Mouse (Mus musculus) fibroblast of lung, adult 2 months (primary cell): ENCODE data around the gene Cyp3a16.
"Not testable (repeated sequence)": the region's sequence is repeated elsewhere in the genome, so short reads cannot be mapped to it uniquely, and the experiment has no call there.

ENCODE experiments used
- DNase-seq: peaks from one replicate; pipeline ENCODE4 v3.0.0-alpha.2; 2011; ENCODE audit warnings: low read depth

The Cyp3a16 gene

GRCm38 (mm10) chr5:145469623-145470022, at the start of gene Cyp3a16:
Cyp3a16 (minus strand) TSS chr5:145469723.
- DNase-seq: not testable (repeated sequence)

- no peak for DNase-seq
Observed at GRCm38 (mm10) chr5:145490300-145490699, 20.8 kb upstream of the Cyp3a16 start.

- no peak for DNase-seq
Observed at GRCm38 (mm10) chr5:145464304-145465088, 5.0 kb downstream of the Cyp3a16 start.

- no peak for DNase-seq
Observed at GRCm38 (mm10) chr5:145462321-145462720, 7.2 kb downstream of the Cyp3a16 start.

- DNase-seq: no peak
Observed at GRCm38 (mm10) chr5:145454389-145454788, 15.1 kb downstream of the Cyp3a16 start.

- DNase-seq: no peak
Observed at GRCm38 (mm10) chr5:145433688-145434087, 35.8 kb downstream of the Cyp3a16 start.

GRCm38 (mm10) chr5:145431004-145431403, 38.5 kb downstream of the Cyp3a16 start:
- DNase-seq: no peak

- DNase-seq: no peak
Observed at GRCm38 (mm10) chr5:145422287-145422686, 47.2 kb downstream of the Cyp3a16 start.

GRCm38 (mm10) chr5:145415416-145415815, 54.1 kb downstream of the Cyp3a16 start:
- DNase-seq: not testable (repeated sequence)
